Mouse (Mus musculus) MEL (cell line): ENCODE data around the gene Arap1. TPM values are rescaled to one million over a fixed set of nuclear protein-coding genes. Genes with fewer than 3 reads are reported as not detected.

Source experiments
- DNase-seq: peaks from one replicate; pipeline ENCODE4 v3.0.0; 2011; ENCODE audit warnings: low read depth, low spot score
- H3K27ac ChIP-seq: 2 replicates; pipeline ENCODE4 v1.5.1; 2012; ENCODE audit warnings: low read depth, mild to moderate bottlenecking, control low read depth, low read length, moderate library complexity; ENCODE audit not compliant: control insufficient read depth
- H3K27me3 ChIP-seq, 2 experiments: fragments of 150-350 bp in 1 of 2; sonication (generic) in 1 of 2; 2 replicates each; pipeline ENCODE4 v1.6.1; 2012; ENCODE audit warnings: low read length in 2 of 2, mild to moderate bottlenecking in 2 of 2, improper control_type of control experiment in 1 of 2, moderate library complexity in 1 of 2; ENCODE audit not compliant: insufficient read depth in 2 of 2, control insufficient read depth in 1 of 2
- H3K36me3 ChIP-seq, 2 experiments: 2 replicates each; pipeline ENCODE4 v1.6.1; 2012 to 2014; ENCODE audit warnings: low read length in 2 of 2, improper control_type of control experiment in 1 of 2, inconsistent platforms in 1 of 2, mild to moderate bottlenecking in 1 of 2; ENCODE audit not compliant: insufficient read depth in 2 of 2, control insufficient read depth in 1 of 2
- H3K4me1 ChIP-seq, 2 experiments: fragments of 150-350 bp in 1 of 2; sonication (generic) in 1 of 2; 2 replicates each; pipeline ENCODE4 v1.6.1; 2012; ENCODE audit warnings: low read length in 2 of 2, improper control_type of control experiment in 1 of 2, mild to moderate bottlenecking in 1 of 2; ENCODE audit not compliant: insufficient read depth in 2 of 2, control insufficient read depth in 1 of 2
- H3K4me3 ChIP-seq, 2 experiments: fragments of 150-350 bp in 1 of 2; sonication (generic) in 1 of 2; 2 replicates each; pipeline ENCODE4 v1.5.1; 2012; ENCODE audit warnings: low read depth in 2 of 2, low read length in 2 of 2, mild to moderate bottlenecking in 2 of 2, moderate library complexity in 2 of 2, control low read depth in 1 of 2, improper control_type of control experiment in 1 of 2; ENCODE audit not compliant: control insufficient read depth in 1 of 2, insufficient read depth in 1 of 2
- H3K79me2 ChIP-seq: 2 replicates; pipeline ENCODE4 v1.6.1; 2012; ENCODE audit warnings: mild to moderate bottlenecking, low read length, moderate library complexity; ENCODE audit not compliant: control insufficient read depth, poor library complexity, insufficient read depth
- H3K9ac ChIP-seq: 2 replicates; pipeline ENCODE4 v1.6.1; 2012; ENCODE audit warnings: low read depth, mild to moderate bottlenecking, control low read depth, low read length, moderate library complexity; ENCODE audit not compliant: control insufficient read depth, poor library complexity, severe bottlenecking
- H3K9me3 ChIP-seq: fragments of 150-350 bp; sonication (generic); replicated peaks from 2 replicates; pipeline ENCODE4 v1.6.1; 2012; ENCODE audit warnings: mild to moderate bottlenecking, low read length, improper control_type of control experiment, moderate library complexity; ENCODE audit not compliant: insufficient read depth
- BHLHE40 ChIP-seq: IDR thresholded peaks from 2 replicates; pipeline ENCODE4 v1.6.1; 2012; ENCODE audit warnings: low read depth, mild to moderate bottlenecking, inconsistent platforms, low read length, improper control_type of control experiment, borderline replicate concordance
- CHD2 ChIP-seq: IDR thresholded peaks from 2 replicates; pipeline ENCODE4 v1.6.1; 2011; ENCODE audit warnings: low read length, improper control_type of control experiment
- CTCF ChIP-seq, 3 experiments: IDR thresholded peaks in 2 of 3; conservative IDR thresholded peaks in 1 of 3; 2 replicates each; pipeline ENCODE4 v1.5.1; 2011 to 2012; ENCODE audit warnings: low read length in 3 of 3, low read depth in 2 of 3, mild to moderate bottlenecking in 2 of 3, improper control_type of control experiment in 1 of 3, inconsistent platforms in 1 of 3, mixed read lengths in 1 of 3, moderate library complexity in 1 of 3; ENCODE audit not compliant: control insufficient read depth in 1 of 3, insufficient read depth in 1 of 3, poor library complexity in 1 of 3, severe bottlenecking in 1 of 3
- E2F4 ChIP-seq: IDR thresholded peaks from 2 replicates; pipeline ENCODE4 v1.6.1; 2011; ENCODE audit warnings: low read depth, low read length, improper control_type of control experiment, borderline replicate concordance
- ELF1 ChIP-seq: IDR thresholded peaks from 2 replicates; pipeline ENCODE4 v1.6.1; 2014; ENCODE audit warnings: low read depth, mild to moderate bottlenecking, inconsistent platforms, low read length, improper control_type of control experiment, moderate library complexity
- EP300 ChIP-seq, 2 experiments: IDR thresholded peaks; 2 replicates each; pipeline ENCODE4 v1.6.1; 2011; ENCODE audit warnings: improper control_type of control experiment in 2 of 2, low read length in 2 of 2, low read depth in 1 of 2, mild to moderate bottlenecking in 1 of 2
- ETS1 ChIP-seq: IDR thresholded peaks from 2 replicates; pipeline ENCODE4 v1.6.1; 2012; ENCODE audit warnings: low read depth, mild to moderate bottlenecking, inconsistent platforms, low read length, improper control_type of control experiment, moderate library complexity
- GATA1 ChIP-seq: IDR thresholded peaks from 2 replicates; pipeline ENCODE4 v1.6.1; 2011; ENCODE audit warnings: low read depth, low read length, improper control_type of control experiment
- HCFC1 ChIP-seq: IDR thresholded peaks from 2 replicates; pipeline ENCODE4 v1.6.1; 2012; ENCODE audit warnings: low read depth, mild to moderate bottlenecking, inconsistent platforms, low read length, improper control_type of control experiment, moderate library complexity
- KAT2A ChIP-seq: conservative IDR thresholded peaks from 2 replicates; pipeline ENCODE4 v1.6.1; 2012; ENCODE audit warnings: low read depth, low read length, improper control_type of control experiment, inconsistent platforms
- MYB ChIP-seq: IDR thresholded peaks from 2 replicates; pipeline ENCODE4 v1.6.1; 2011; ENCODE audit warnings: mild to moderate bottlenecking, low read depth, low read length, improper control_type of control experiment
- MYC ChIP-seq: IDR thresholded peaks from 2 replicates; pipeline ENCODE4 v1.6.1; 2011; ENCODE audit warnings: low read depth, mild to moderate bottlenecking, low read length, improper control_type of control experiment, moderate library complexity
- NELFE ChIP-seq: IDR thresholded peaks from 2 replicates; pipeline ENCODE4 v1.6.1; 2011; ENCODE audit warnings: low read depth, low read length, improper control_type of control experiment
- POLR2A ChIP-seq, 2 experiments: IDR thresholded peaks; 2 replicates each; pipeline ENCODE4 v1.6.1; 2011 to 2012; ENCODE audit warnings: low read length in 2 of 2, mild to moderate bottlenecking in 2 of 2, control low read depth in 1 of 2, improper control_type of control experiment in 1 of 2, low read depth in 1 of 2, moderate library complexity in 1 of 2; ENCODE audit not compliant: control insufficient read depth in 1 of 2, insufficient read depth in 1 of 2, poor library complexity in 1 of 2
- POLR2AphosphoS2 ChIP-seq: IDR thresholded peaks from 2 replicates; pipeline ENCODE4 v1.6.1; 2011; ENCODE audit warnings: low read length, improper control_type of control experiment
- RAD21 ChIP-seq: IDR thresholded peaks from 2 replicates; pipeline ENCODE4 v1.6.1; 2011; ENCODE audit warnings: mild to moderate bottlenecking, low read depth, low read length, improper control_type of control experiment
- RCOR1 ChIP-seq: IDR thresholded peaks from 2 replicates; pipeline ENCODE4 v1.6.1; 2012; ENCODE audit warnings: low read depth, mild to moderate bottlenecking, inconsistent platforms, low read length, improper control_type of control experiment
- TBP ChIP-seq: IDR thresholded peaks from 2 replicates; pipeline ENCODE4 v1.8.0; 2011; ENCODE audit warnings: low read depth, low read length, improper control_type of control experiment
- TCF12 ChIP-seq: IDR thresholded peaks from 2 replicates; pipeline ENCODE4 v1.6.1; 2014; ENCODE audit warnings: low read depth, mild to moderate bottlenecking, inconsistent platforms, low read length, improper control_type of control experiment, moderate library complexity
- UBTF ChIP-seq: IDR thresholded peaks from 2 replicates; pipeline ENCODE4 v1.6.1; 2012; ENCODE audit warnings: low read depth, mild to moderate bottlenecking, inconsistent platforms, low read length, improper control_type of control experiment, moderate library complexity, borderline replicate concordance; ENCODE audit not compliant: insufficient read depth
- USF1 ChIP-seq: IDR thresholded peaks from 2 replicates; pipeline ENCODE4 v1.6.1; 2014; ENCODE audit warnings: low read depth, mild to moderate bottlenecking, inconsistent platforms, low read length, improper control_type of control experiment, moderate library complexity
- ZMIZ1 ChIP-seq: IDR thresholded peaks from 2 replicates; pipeline ENCODE4 v1.6.1; 2012; ENCODE audit warnings: low read depth, mild to moderate bottlenecking, inconsistent platforms, low read length, improper control_type of control experiment, moderate library complexity
- polyA plus RNA-seq, 2 experiments: library from polyadenylated mRNA; stranded (reverse) in 1 of 2; unstranded in 1 of 2; fragments of >175 nt in 1 of 2; fragments of >200 nt in 1 of 2; gene quantifications; 2 replicates each; pipeline versions ENCODE4 v1.2.1 to v1.2.4; 2012; ENCODE audit warnings: low replicate concordance in 2 of 2, low read depth in 1 of 2; ENCODE audit not compliant: insufficient read length in 2 of 2, insufficient read depth in 1 of 2, missing spikeins in 1 of 2
- total RNA-seq: library from RNA; depleted of rRNA; stranded (reverse); fragments of 300-350 nt; gene quantifications from 2 replicates; pipeline ENCODE4 v1.2.3, GENCODE M21; 2012

Gene Arap1
- total and polyA plus RNA-seq, 3 experiments, result 13.6 to 27.1 TPM; not detected in 1

DNA sequence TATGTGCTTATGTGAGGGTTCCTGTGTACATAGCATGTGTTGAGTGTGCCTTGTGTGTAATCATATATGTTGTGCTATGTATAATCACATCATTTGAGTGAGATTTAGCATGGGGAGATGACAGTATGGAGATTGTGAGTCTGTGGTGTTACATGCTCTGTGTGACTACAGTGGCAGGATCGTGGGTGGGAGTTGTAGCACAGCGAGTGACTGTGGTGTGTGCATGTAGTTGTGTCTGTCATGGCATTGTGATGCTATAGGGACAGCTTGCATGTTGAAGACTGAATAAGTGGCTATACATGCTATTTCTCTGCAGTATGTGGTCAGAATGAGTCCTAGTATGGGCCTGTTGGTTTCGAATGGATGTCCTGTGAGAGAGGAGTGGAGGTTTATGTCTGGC is 104.8 kb downstream of the Arap1 start:
- TF ChIP-seq CHD2 (no peak), TCF12 (no peak), GATA1 (no peak), MYB (no peak), TBP (no peak), HCFC1 (no peak), RAD21 (no peak), BHLHE40 (no peak), EP300 (IDR thresholded peaks at IDR 0.05; ENCODE audit: low read depth in 1 of 2, low read length in 2 of 2) (no peak), USF1 (no peak), RCOR1 (no peak), UBTF (no peak), ZMIZ1 (no peak), NELFE (no peak)
- H3K4me1 ChIP-seq, result no peaks in the 10 kb centered on the region
- H3K79me2 ChIP-seq, result no peaks in the 10 kb centered on the region
- peaks cover 4 to 6% of the 10 kb centered on the region in 2 experiments for H3K27me3 ChIP-seq
- H3K36me3 ChIP-seq, result no peaks in the 10 kb centered on the region
- no peak overlapping the region for H3K27ac ChIP-seq
- no peak overlapping the region for H3K4me3 ChIP-seq
- H3K9ac ChIP-seq, result no peak overlapping the region
- no peak for DNase-seq
- no peaks in the 10 kb centered on the region for H3K9me3 ChIP-seq

DNA sequence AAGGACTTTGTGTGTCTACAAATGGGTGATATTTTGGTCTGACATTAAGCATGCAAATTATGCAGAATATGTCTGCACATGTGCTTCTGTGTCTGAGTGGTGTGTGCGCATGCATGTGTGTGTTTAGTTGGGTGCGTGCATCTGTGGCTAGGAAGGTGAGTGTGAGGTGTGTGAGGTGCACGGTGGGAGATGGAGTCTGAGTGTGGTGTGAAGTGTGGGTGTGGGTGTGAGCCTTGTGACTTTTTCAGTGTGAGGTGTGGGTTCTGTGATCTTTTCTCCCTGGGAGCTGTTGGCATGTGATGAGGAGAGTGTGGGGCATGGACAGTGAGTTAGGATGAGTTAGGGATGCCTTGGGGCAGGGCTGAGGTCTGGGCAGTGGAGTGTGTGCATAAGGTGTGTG is 105.4 kb downstream of the Arap1 start:
- H3K36me3 ChIP-seq, result no peaks in the 10 kb centered on the region
- no peaks in the 10 kb centered on the region for H3K9me3 ChIP-seq
- no peak for TF ChIP-seq ELF1
- TF ChIP-seq, all 39 proteins: peak for 0
- H3K27me3 ChIP-seq, result peaks cover 4 to 6% of the 10 kb centered on the region in 2 experiments
- DNase-seq, result no peak
- no peak overlapping the region for H3K27ac ChIP-seq
- no peaks in the 10 kb centered on the region for H3K79me2 ChIP-seq
- H3K4me3 ChIP-seq, result no peak overlapping the region
- no peaks in the 10 kb centered on the region for H3K4me1 ChIP-seq
- H3K9ac ChIP-seq, result no peak overlapping the region

DNA sequence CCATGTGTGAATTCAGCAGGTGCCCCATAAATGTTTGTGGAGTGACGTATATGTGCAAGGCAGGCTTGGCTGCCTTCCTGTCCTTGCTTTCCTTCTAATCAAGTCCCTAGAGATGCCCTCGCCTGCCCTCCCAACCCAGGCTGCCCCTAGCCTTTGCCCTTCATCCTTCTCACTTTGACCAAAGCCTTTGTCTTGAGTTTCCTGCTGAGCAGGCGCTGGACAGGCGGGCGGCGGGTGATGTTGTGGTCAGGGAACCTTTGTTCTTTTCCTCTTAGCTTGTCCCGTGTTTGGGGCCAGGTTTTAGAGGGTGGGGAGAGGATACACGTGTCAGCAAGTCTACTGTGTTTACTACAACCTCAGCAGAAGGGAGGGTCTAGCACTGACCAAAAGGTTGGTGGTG is 105.9 kb downstream of the Arap1 start:
- H3K4me1 ChIP-seq, result no peaks in the 10 kb centered on the region
- H3K27me3 ChIP-seq, result peaks cover 4 to 6% of the 10 kb centered on the region in 2 experiments
- no peaks in the 10 kb centered on the region for H3K79me2 ChIP-seq
- no peaks in the 10 kb centered on the region for H3K36me3 ChIP-seq
- TF ChIP-seq ETS1, result no peak
- no peak for TF ChIP-seq TCF12
- TF ChIP-seq EP300 (IDR thresholded peaks at IDR 0.05; ENCODE audit: low read depth in 1 of 2, low read length in 2 of 2), result no peak
- TF ChIP-seq ZMIZ1, result no peak
- no peak for TF ChIP-seq USF1
- no peak for TF ChIP-seq E2F4
- no peak for TF ChIP-seq RCOR1
- no peak for TF ChIP-seq MYB
- TF ChIP-seq POLR2AphosphoS2, result no peak
- TF ChIP-seq BHLHE40, result no peak
- no peak for TF ChIP-seq CTCF (IDR thresholded peaks at IDR 0.05 in 2 of 3, conservative IDR thresholded peaks at IDR 0.05 in 1 of 3; ENCODE audit: control insufficient read depth in 1 of 3, insufficient read depth in 1 of 3, low read depth in 2 of 3, low read length in 3 of 3, poor library complexity in 1 of 3, severe bottlenecking in 1 of 3)
- no peak for TF ChIP-seq POLR2A (IDR thresholded peaks at IDR 0.05; ENCODE audit: control insufficient read depth in 1 of 2, insufficient read depth in 1 of 2, low read depth in 1 of 2, low read length in 2 of 2, poor library complexity in 1 of 2)
- TF ChIP-seq MYC, result no peak
- TF ChIP-seq RAD21, result no peak
- TF ChIP-seq UBTF, result no peak
- TF ChIP-seq KAT2A, result no peak
- no peak overlapping the region for H3K4me3 ChIP-seq
- no peak for DNase-seq
- no peak overlapping the region for H3K27ac ChIP-seq
- H3K9me3 ChIP-seq, result no peaks in the 10 kb centered on the region
- H3K9ac ChIP-seq, result no peak overlapping the region
